Mouse (Mus musculus): ENCODE data around the gene Slc25a43. TPM values are rescaled to one million over a fixed set of nuclear protein-coding genes. Genes with fewer than 3 reads are reported as not detected.
"Not testable (repeated sequence)": the region's sequence is repeated elsewhere in the genome, so short reads cannot be mapped to it uniquely, and the experiment has no call there.

The Slc25a43 gene
- total RNA-seq, 2 experiments from 2014 or later = 0.47 TPM; not detected in 1

- DNase-seq (ENCODE audit: low spot score in 2 of 2) = no peak
These were observed 34.2 kb downstream of the Slc25a43 start for GRCm38 (mm10) chrX:36777694-36778093.

GRCm38 (mm10) chrX:36789360-36789759 lies 45.9 kb downstream of the Slc25a43 start:
- DNase-seq (ENCODE audit: low spot score in 2 of 2) = no peak

DNA sequence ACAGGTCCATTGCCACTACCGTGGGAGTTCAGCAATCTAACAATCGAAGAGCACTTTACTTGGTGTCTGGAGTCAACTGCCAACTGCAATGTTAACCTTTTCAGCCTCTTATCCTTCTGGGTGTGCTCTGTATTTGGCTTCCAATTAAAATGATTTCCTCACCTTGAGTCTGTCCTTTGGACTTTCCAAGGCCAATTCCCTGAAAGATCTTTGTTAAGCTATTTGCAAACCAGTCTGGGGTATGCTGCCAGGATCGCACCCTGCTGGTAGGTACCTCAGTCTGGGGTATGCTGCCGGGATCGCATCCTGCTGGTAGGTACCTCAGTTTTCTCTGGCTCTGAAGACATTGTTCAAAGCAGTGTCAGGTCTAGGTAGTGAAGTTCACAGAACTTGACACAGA lies 51.1 kb downstream of the Slc25a43 start:
- no peak for DNase-seq (ENCODE audit: low spot score in 2 of 2)

DNA sequence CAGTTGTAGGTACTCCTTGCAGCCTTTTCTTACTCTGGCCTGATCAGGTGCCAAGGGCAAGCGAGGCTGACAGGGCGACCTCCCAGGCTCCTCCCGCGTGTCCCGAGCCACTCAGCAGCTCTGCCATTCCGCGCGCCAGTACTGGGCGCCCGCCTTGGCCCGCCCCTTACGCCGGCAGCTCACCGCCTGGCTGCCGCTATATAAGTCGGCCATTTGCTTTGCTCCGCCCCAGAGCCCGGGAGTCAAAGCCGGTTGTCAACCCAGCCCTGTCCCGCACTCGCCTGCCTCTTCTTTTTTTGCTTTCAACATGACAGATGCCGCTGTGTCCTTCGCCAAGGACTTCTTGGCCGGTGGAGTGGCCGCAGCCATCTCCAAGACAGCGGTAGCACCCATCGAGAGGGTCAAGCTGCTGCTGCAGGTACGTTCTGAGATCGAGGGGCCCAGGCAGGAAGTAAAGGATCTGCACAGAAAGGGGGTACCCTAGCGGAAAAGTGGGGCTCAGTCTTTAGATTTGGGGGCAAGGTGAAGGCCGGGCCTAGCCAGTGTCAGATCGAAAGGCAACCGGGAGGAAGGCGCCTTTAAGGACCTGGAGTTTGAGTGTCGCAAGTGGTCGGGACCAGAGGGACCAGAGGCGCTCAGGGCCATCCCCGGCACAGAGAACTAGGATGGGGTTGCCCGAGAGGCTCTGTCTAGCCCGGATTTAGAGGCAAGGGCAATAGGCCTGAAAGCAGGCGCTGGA lies 52.1 kb downstream of the Slc25a43 start, which contains the start of gene Slc25a5:
Gene Slc25a5 (plus strand): TSS at position 228 of the 739 bp plus-strand sequence.
- peak; percentile 71 to 81 for DNase-seq (ENCODE audit: low spot score in 2 of 2)

GRCm38 (mm10) chrX:36796163-36796581 lies 52.7 kb downstream of the Slc25a43 start:
- DNase-seq (ENCODE audit: low spot score in 2 of 2) = peak; percentile 75 to 86

DNA sequence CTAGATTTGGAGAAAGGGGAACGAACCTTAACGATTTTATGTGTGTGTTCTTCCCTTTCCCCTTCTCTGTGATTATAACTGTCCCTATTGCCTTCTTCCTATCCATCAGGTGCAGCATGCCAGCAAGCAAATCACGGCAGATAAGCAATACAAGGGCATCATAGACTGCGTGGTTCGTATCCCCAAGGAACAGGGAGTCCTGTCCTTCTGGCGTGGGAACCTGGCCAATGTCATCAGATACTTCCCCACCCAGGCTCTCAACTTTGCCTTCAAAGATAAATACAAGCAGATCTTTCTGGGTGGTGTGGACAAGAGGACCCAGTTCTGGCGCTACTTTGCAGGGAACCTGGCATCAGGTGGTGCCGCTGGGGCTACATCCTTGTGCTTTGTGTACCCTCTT lies 53.3 kb downstream of the Slc25a43 start:
- DNase-seq (ENCODE audit: low spot score in 2 of 2) = not testable (repeated sequence)

- no peak for DNase-seq (ENCODE audit: low spot score in 2 of 2)
These were observed 55.8 kb downstream of the Slc25a43 start for GRCm38 (mm10) chrX:36799131-36799879.

DNA sequence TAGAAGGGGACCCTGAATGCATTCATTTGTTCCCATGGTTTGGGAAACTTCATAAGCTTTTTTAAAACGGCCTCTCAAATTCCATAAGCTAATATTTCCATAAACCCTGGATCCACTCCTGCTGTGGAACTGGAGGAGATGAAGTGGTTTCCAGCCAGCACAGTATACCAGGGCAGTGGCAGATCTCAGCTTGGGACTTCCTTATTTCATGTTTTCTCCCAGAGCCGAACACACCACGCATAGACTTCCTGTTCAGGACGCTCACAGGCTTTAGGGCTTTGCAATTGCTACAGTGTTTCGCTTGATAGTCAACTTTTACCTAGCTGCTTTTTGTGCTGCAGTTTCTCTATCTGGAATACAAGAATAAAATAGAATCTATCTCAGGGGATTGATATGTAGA lies 59.7 kb downstream of the Slc25a43 start:
- DNase-seq (ENCODE audit: low spot score in 2 of 2) = no peak

DNA sequence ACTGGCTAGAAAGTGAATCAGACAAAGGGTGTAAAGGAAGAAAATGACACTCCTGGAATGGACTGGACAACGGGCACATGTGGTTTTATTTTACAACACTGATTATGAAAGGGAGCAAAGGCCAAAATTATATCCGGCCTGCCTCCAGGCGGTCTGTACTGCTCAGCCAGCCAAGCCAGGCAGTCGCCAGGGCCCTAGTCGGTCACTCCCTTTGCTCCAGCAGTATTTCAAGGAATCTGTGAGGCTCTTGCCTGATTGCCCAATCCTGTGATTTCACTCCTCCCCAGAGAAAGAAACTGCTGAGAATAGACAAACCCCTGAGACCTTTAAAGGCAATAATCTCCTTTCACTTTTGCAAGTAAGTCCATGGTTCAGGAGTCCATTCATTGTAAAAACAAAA lies 60.7 kb downstream of the Slc25a43 start:
- no peak for DNase-seq (ENCODE audit: low spot score in 2 of 2)

DNA sequence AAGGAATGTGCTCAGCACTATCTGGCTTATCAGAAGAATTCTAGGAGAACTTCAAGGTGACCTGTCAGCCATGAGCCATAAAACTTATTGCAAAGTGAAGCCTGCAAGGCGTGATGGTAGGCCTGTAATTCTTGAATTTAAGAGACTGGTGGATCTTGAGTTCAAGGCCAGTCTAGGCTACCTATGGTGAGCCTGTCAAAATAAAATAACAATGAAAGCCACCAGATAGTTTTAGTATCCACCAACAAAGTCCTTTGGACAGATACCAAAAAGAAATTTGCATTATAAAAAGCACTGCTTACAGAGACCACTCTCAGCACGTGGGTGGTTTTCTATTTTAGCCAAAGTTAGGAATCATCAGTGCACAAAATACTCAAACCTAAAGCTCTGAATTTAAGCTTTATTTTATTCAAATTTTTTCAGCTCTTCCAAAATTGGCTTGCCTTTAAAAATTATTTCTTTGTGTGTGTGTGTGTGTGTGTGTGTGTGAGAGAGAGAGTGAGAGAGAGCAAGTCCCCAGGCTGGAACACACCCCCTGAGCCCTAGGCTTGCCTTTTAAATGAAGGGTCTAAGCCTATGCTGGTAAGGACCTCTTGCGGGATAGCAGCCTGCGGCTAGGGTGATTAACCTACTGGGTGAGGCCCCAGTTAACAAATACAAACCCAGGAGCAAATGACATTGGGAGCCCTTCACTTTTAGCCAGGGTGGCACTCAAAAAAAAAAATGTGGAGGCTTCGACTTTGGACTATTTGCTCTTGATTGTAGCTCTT lies 62.2 kb downstream of the Slc25a43 start:
- no peak for DNase-seq (ENCODE audit: low spot score in 2 of 2)

DNA sequence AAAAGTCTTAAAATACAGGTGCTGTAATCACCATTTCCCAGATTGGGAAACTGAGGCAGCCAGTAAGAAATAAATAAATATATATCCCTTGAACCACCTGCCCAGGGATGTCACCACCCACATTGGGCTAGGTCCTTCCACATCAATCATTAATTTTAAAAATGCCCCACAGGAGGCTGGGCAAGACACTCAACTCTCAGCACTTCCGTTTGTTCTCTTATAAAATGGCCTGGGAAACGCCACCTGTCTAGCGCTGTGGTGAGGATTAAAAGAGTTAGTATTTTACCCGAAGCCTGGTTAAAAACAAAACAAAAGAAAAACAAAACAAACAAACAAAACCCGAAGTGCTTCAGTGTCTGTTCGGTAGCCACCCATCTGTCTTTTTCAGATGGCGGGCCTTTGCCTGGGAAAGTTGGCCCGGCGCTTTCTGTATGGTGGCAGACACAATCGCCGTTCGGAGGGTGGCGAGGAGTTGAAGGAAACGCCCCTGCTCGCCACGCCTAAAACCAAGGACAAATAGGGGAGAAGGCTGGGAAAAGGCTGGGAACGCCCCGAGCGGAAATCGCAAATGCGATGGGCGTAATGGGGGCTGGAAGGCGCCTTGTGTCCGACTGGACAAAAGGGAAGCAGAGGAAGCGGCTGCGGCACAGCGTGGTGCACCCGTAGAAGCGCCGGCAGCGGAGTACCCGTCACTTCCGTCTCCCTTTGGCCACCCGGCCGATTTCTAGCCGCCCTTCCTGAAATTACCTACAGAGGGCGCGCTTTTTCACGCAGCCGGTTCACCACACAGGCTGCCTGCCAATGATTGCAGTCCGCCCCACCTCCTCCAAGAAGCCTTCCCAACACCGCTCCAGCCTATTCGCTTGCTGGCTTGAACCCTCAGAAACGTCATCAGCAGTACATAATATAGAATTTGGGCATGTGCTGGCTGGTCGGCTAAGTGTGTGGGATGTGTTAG lies 64.2 kb downstream of the Slc25a43 start:
- DNase-seq (ENCODE audit: low spot score in 2 of 2) = peak; percentile 80 to 91

- no peak for DNase-seq (ENCODE audit: low spot score in 2 of 2)
These were observed 64.8 kb downstream of the Slc25a43 start for GRCm38 (mm10) chrX:36808318-36808683.

DNA sequence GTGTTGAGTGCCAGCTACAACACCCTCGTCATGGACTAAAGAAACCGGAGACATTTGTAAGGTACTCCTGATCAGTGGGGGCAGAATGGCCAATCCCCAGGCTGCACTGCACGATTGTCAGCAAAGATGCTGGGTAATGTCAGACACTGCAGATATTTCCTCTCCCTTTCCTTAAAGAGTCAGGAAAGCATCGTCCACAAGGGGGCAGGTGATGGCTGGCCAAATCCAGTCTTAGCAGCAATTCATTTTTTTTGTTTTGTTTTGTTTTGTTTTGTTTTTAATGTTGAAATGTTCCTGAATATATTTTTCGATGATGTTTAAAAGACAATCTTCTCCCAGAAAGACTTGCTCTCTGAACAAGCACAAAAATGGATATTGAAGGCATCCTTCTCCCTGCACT lies 67.9 kb downstream of the Slc25a43 start:
- DNase-seq (ENCODE audit: low spot score in 2 of 2) = peak in 1 of 2 experiments; percentile 16

DNA sequence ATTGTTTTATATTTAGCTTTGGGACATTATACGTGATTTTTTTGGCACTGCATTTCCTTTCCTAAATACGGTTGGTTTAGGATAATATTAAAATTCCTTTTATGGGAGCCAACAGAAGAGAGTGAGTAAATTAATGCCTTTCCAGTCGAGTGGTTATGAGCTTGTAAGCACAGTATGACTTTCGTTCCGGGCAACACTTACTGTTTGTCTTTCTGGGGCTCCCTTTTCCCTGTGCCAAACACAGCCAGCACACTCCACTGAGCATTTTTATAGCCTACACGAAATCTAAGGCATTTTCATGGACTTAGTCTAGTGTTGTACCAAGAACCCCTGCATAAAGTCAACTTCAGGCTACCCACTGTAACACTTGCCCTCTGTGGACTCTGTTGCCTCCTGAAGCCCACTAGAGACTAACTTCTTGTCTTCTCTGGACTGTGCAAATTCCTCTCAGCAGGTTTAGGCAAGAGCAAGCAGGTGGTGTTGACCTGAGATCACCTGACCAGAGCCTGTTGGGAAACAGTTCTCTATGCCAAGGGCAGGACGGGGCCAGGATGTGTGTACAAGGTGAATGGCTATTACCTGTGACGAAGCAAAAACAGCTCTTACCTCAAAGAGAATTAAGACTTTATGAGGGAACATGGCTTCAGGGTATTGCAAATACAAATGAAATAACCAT lies 70.8 kb downstream of the Slc25a43 start:
- DNase-seq (ENCODE audit: low spot score in 2 of 2) = no peak

- DNase-seq (ENCODE audit: low spot score in 2 of 2) = no peak
These were observed 71.6 kb downstream of the Slc25a43 start for GRCm38 (mm10) chrX:36815022-36815421.

GRCm38 (mm10) chrX:36815439-36815838 lies 72.0 kb downstream of the Slc25a43 start:
- no peak for DNase-seq (ENCODE audit: low spot score in 2 of 2)

DNA sequence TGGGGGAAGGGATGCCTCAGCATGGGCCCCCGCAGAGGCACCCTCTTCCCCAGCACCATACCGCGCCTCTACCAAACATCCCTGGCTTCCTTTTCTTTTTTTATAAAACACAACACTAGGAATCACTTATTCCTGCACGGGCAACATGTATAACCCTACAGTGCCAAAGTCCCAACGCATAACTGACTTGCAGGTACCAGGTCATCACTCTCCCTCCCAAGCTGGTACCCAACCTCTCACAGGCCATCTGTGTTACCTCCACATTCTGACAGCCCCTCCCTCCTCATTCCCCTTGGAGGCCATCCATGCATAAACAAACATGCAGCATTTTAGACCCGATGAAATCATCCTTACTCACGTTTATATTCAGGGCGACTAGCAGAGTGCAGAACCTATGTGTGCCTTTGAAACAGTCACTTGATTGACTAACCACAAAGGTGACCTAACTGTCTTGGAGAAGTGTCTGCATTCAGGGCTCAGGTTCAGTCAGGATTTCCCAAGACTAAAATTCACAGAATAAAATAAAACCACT lies 73.0 kb downstream of the Slc25a43 start:
- DNase-seq (ENCODE audit: low spot score in 2 of 2) = no peak

- DNase-seq (ENCODE audit: low spot score in 2 of 2) = no peak
These were observed 73.5 kb downstream of the Slc25a43 start for GRCm38 (mm10) chrX:36816953-36817441.

DNA sequence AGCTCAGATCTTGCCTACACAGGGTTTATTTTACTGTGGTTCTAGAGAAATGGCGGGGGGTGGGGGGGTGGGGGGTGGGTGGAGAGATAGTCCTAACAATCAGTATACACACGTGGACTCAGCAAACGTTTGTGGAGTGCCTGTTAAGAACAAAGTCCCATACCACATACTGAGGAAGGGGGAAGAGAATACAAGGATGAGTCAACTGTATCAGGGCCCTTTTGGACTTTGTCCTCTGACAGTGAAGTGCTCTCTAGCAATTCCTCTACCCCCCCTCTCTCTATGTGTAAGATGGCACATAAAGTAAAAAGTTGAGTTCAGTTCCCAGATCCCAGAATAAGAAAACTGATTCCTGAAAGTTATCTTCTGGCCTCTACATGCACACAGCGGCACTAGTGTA lies 76.1 kb downstream of the Slc25a43 start:
- no peak for DNase-seq (ENCODE audit: low spot score in 2 of 2)

- DNase-seq (ENCODE audit: low spot score in 2 of 2) = peak in 1 of 2 experiments; percentile 39
These were observed 76.7 kb downstream of the Slc25a43 start for GRCm38 (mm10) chrX:36820201-36820600.
